Mouse (Mus musculus) cerebellum, adult 2 months (tissue): ENCODE results near the gene Msx1.

Experiments
- CTCF ChIP-seq: fragments of 200-500 bp; IDR thresholded peaks from 2 replicates; pipeline ENCODE4 v1.5.1; 2011; ENCODE audit warnings: low read depth, mild to moderate bottlenecking, control low read depth, low read length, moderate library complexity, borderline replicate concordance; ENCODE audit not compliant: insufficient read depth
- POLR2A ChIP-seq: fragments of 200-500 bp; IDR thresholded peaks from 2 replicates; pipeline ENCODE4 v1.6.1; 2011; ENCODE audit warnings: low read length, control low read depth, borderline replicate concordance; ENCODE audit not compliant: insufficient read depth

DNA sequence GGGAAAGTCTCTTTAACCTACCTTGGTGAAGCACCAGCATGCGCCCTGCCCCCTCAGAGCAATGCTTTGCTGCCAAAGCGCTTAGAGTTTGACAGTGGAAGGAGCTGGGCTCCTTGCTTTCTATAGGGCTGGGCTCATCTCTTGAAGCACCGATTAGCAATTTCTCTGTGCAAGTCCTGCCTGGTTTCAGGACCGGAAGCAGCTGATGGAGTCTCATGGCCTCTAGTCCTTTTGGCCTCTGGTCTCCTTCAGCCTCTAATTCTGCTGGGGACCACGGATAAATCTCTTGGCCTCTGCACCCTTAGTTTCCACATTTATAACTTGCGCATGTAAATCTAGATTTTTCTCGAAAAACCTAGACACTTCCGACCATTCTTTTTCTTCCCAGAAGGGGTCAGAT, 3.7 kb downstream of the Msx1 start:
- TF ChIP-seq POLR2A (no peak), CTCF (no peak)
